Mouse (Mus musculus) heart, embryonic 16.5 days (tissue): ENCODE measurements around the gene Slc43a1. TPM values are rescaled to one million over a fixed set of nuclear protein-coding genes. Genes with fewer than 3 reads are reported as not detected.

Source experiments
- ATAC-seq: fragments of 200-750 bp; cut with Nextera tagmentation; replicated peaks from 2 replicates; pipeline ENCODE4 v1.8.0; 2017; ENCODE audit warnings: moderate number of reproducible peaks; ENCODE audit not compliant: insufficient read depth, low FRiP score; ENCODE audit errors: extremely low read depth
- H3K27ac ChIP-seq: fragments of 300-500 bp; sonication (generic); 2 replicates; pipeline ENCODE4 v1.5.1; 2014; ENCODE audit warnings: mild to moderate bottlenecking, low read length, control low read depth, moderate library complexity
- H3K27me3 ChIP-seq: fragments of 300-500 bp; sonication (generic); 2 replicates; pipeline ENCODE4 v1.6.1; 2014; ENCODE audit warnings: low read length, mixed read lengths; ENCODE audit not compliant: control insufficient read depth, insufficient read depth
- H3K36me3 ChIP-seq: fragments of 300-500 bp; sonication (generic); 2 replicates; pipeline ENCODE4 v1.6.1; 2014; ENCODE audit not compliant: control insufficient read depth, insufficient read depth
- H3K4me1 ChIP-seq: fragments of 300-500 bp; sonication (generic); 2 replicates; pipeline ENCODE4 v1.6.1; 2014; ENCODE audit warnings: low read length, mixed read lengths; ENCODE audit not compliant: control insufficient read depth, insufficient read depth
- H3K4me2 ChIP-seq: fragments of 300-500 bp; sonication (generic); 2 replicates; pipeline ENCODE4 v1.6.1; 2014; ENCODE audit warnings: low read depth, mild to moderate bottlenecking, control low read depth, low read length
- H3K4me3 ChIP-seq: fragments of 300-500 bp; sonication (generic); 2 replicates; pipeline ENCODE4 v1.5.1; 2014; ENCODE audit warnings: mild to moderate bottlenecking, control low read depth, low read length
- H3K9ac ChIP-seq: fragments of 300-500 bp; sonication (generic); 2 replicates; pipeline ENCODE4 v1.6.1; 2014; ENCODE audit warnings: low read length, control low read depth
- H3K9me3 ChIP-seq: fragments of 300-500 bp; sonication (generic); replicated peaks from 2 replicates; pipeline ENCODE4 v1.6.1; 2016; ENCODE audit warnings: low read length; ENCODE audit not compliant: control insufficient read depth
- WGBS: fragments of 180-500 bp; shearing (Covaris S2); extraction: QIAGEN DNeasy Blood & Tissue Kit; methylation state at CpG from one replicate; pipeline ENCODE4 v1.1.7; 2014; 5-methylcytosine and 5-hydroxymethylcytosine counted together
- polyA plus RNA-seq: library from polyadenylated mRNA; unstranded; fragments of >200 nt; fragmentation: Nextera tagmentation; extraction: Ambion mirVana; gene quantifications from 2 replicates; pipeline ENCODE4 v1.2.1, GENCODE M21; 2015

Gene Slc43a1
- polyA plus RNA-seq, 1 experiment from 2014 or later, result 8.7 TPM

DNA sequence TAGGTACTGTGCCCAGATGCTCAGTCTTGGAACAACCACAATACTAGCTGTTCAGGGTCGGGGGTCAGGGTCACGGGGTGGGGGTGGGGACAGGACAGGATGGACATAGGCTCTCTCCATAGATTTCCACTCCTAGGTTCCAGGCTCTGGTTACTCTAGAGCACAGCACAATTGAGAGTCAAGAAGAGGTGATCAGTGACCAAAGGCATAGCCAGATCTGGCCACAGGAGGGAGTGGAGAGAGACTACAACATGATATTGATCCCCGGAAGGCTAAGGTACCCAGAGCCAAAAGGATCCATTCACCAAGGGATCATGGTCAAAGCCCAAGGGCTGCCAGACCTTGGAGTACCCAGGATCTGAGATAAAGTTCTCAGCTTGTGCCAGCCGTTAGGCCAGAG, 46.0 kb downstream of the Slc43a1 start:
- H3K9me3 ChIP-seq, result no peaks in the 10 kb centered on the region
- no peak overlapping the region for H3K9ac ChIP-seq
- peaks cover 24% of the 10 kb centered on the region for H3K4me1 ChIP-seq
- no peak overlapping the region for H3K4me2 ChIP-seq
- WGBS, result 45% methylated on average over 4 of the region's 4 CpGs
- H3K4me3 ChIP-seq, result no peak overlapping the region
- H3K36me3 ChIP-seq, result no peaks in the 10 kb centered on the region
- peaks cover 79% of the 10 kb centered on the region for H3K27me3 ChIP-seq
- H3K27ac ChIP-seq, result no peak overlapping the region
- ATAC-seq, result no peak

DNA sequence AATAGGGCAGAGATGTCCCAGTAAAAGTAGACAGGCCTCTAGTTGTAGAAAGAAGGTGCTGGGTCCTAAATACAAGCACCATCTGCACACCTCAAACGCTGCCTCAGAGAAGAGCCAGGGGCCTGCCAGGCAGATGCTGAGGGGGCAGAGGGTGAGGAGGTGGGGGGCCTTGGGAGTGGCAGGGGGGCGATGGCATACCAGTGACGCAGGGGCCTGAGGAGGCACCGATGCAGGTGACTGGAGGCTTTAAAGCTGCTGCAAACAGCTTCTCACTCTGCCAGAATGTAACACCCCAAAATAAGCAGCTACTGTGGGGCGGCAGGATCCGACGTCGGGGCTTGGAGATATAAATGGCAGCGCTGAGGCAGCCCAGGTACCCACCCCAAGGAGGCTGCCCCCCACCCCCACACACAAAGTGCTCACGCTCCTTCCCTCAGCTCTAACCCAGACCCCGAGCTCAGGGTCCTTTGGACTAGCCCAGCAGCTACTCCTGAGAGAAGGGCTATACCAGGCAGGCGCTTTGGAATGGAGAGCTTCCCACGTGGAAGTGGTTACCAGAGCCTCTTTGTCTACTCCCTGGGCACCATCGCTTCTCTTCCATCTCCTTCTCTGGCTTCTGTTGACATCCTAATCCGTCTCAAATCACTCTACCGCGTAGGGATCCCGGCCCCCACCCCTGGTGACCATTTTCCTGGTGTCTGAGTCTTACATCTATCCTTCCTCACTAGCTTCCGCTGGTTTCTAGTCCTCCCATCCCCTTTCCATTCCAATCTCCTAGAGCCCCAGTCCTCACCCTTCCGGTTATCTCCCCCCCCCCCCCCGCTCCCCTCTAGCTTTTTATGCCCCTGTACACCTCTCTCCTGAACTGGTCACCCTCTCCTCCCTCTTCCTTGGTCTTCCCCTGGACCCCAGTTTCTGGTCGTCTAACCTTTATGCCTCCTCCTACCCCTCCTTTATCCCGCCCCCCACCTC, 46.7 kb downstream of the Slc43a1 start:
- WGBS, result 10% methylated on average over 22 of the region's 23 CpGs
- H3K4me3 ChIP-seq, result peak overlapping the region; percentile 62; the same call in 1 of the 2 replicates
- no peak for ATAC-seq

DNA sequence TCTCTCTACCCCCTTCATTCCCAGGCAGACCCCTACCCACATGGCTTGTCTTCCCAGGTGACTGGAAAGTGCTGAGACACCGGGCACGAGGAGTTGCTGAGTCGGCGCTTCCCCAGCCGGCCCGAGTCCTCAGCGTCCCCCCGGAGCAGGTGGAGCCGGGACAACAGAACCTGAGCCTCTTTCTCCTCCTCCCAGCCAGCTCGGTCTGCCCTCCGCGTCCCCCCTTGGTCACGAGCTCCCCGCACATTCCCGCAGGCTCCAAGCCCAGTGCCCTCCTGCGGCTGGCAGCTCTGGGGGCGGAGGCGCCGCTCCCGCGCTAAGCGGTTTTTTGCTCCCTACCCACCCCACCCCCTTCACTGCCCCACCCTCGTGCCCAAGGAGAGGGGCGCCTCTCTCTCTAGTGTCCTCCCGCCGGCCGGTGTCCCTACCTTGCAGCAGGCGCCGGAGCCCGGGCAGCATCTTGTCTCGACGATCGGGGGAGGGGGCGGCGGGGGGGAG, 47.6 kb downstream of the Slc43a1 start, which contains the start of gene Rtn4rl2:
Rtn4rl2 (minus strand) TSS at position 477 of the 498 bp plus-strand sequence.
- Histone ChIP-seq H3K9ac (peak within 1 kb of the TSS; percentile 66), H3K27ac (no peak within 1 kb of the TSS), H3K4me2 (peak within 1 kb of the TSS; percentile 90), H3K4me3 (peak within 1 kb of the TSS; percentile 62), H3K4me1 (peaks cover 26% of the 10 kb centered on the region), H3K9me3 (no peaks in the 10 kb centered on the region), H3K36me3 (no peaks in the 10 kb centered on the region), H3K27me3 (peaks cover 68% of the 10 kb centered on the region)
- no peak for ATAC-seq
- WGBS, result under 1% methylated on average over 31 of the region's 35 CpGs

More for the DNA sequence above, 46.7 kb downstream of the Slc43a1 start:
- Histone ChIP-seq H3K9me3 (no peaks in the 10 kb centered on the region), H3K4me2 (peak overlapping the region; percentile 90; the same call in 1 of the 2 replicates), H3K36me3 (no peaks in the 10 kb centered on the region), H3K4me1 (peaks cover 26% of the 10 kb centered on the region), H3K27ac (no peak overlapping the region), H3K9ac (no peak overlapping the region), H3K27me3 (peaks cover 74% of the 10 kb centered on the region)

- Histone ChIP-seq H3K27ac (no peak overlapping the region), H3K4me3 (peak overlapping the region; percentile 62), H3K9ac (peak overlapping the region; percentile 66), H3K27me3 (peaks cover 62% of the 10 kb centered on the region), H3K4me1 (peaks cover 26% of the 10 kb centered on the region), H3K36me3 (no peaks in the 10 kb centered on the region), H3K9me3 (no peaks in the 10 kb centered on the region), H3K4me2 (peak overlapping the region; percentile 90)
- no peak for ATAC-seq
- WGBS, result under 1% methylated on average over 23 of the region's 39 CpGs
Observed at GRCm38 (mm10) chr2:84886821-84887281, 48.2 kb downstream of the Slc43a1 start.

- Histone ChIP-seq H3K4me1 (peaks cover 26% of the 10 kb centered on the region), H3K27ac (no peak overlapping the region), H3K27me3 (peaks cover 57% of the 10 kb centered on the region), H3K9me3 (no peaks in the 10 kb centered on the region), H3K9ac (0 out of 2 replicates have a peak overlapping the region, but pooled peaks have one; percentile 37), H3K4me2 (peak overlapping the region; percentile 90), H3K4me3 (peak overlapping the region; percentile 62), H3K36me3 (no peaks in the 10 kb centered on the region)
- WGBS, result under 1% methylated on average over 58 of the region's 58 CpGs
- ATAC-seq, result peak; percentile 4; the same call in 1 of the 2 replicates
Observed at GRCm38 (mm10) chr2:84887411-84888271, 49.0 kb downstream of the Slc43a1 start.

- WGBS, result 3% methylated on average over 28 of the region's 28 CpGs
- no peak; the same call in 1 of the 2 replicates for ATAC-seq
- 0 out of 2 replicates have a peak overlapping the region, but pooled peaks have one; percentile 8 for H3K9ac ChIP-seq
Observed at GRCm38 (mm10) chr2:84888657-84889315, 50.1 kb downstream of the Slc43a1 start.

GRCm38 (mm10) chr2:84889316-84890044, 50.8 kb downstream of the Slc43a1 start:
- no peak for ATAC-seq
- peaks cover 20% of the 10 kb centered on the region for H3K4me1 ChIP-seq
- peak overlapping the region; percentile 57 for H3K4me2 ChIP-seq
- no peaks in the 10 kb centered on the region for H3K36me3 ChIP-seq
- H3K4me3 ChIP-seq, result peak overlapping the region; percentile 40
- H3K9ac ChIP-seq, result no peak overlapping the region
- no peak overlapping the region for H3K27ac ChIP-seq
- WGBS, result 13% methylated on average over 14 of the region's 14 CpGs
- peaks cover 45% of the 10 kb centered on the region for H3K27me3 ChIP-seq
- no peaks in the 10 kb centered on the region for H3K9me3 ChIP-seq

More at GRCm38 (mm10) chr2:84888657-84889315, 50.1 kb downstream of the Slc43a1 start:
- Histone ChIP-seq H3K9me3 (no peaks in the 10 kb centered on the region), H3K4me2 (peak overlapping the region; percentile 57), H3K27ac (no peak overlapping the region), H3K27me3 (peaks cover 52% of the 10 kb centered on the region), H3K36me3 (no peaks in the 10 kb centered on the region), H3K4me3 (peak overlapping the region; percentile 40), H3K4me1 (peaks cover 20% of the 10 kb centered on the region)

GRCm38 (mm10) chr2:84890045-84890340, 51.3 kb downstream of the Slc43a1 start:
- WGBS, result 0% methylated on average over 5 of the region's 5 CpGs
- H3K9ac ChIP-seq, result no peak overlapping the region
- no peak overlapping the region for H3K4me3 ChIP-seq
- H3K36me3 ChIP-seq, result no peaks in the 10 kb centered on the region
- H3K27me3 ChIP-seq, result peaks cover 40% of the 10 kb centered on the region
- peaks cover 20% of the 10 kb centered on the region for H3K4me1 ChIP-seq
- peak overlapping the region; percentile 21; the same call in 1 of the 2 replicates for H3K4me2 ChIP-seq
- H3K9me3 ChIP-seq, result no peaks in the 10 kb centered on the region
- H3K27ac ChIP-seq, result no peak overlapping the region
- no peak for ATAC-seq
